Mouse (Mus musculus) midbrain, embryonic 16.5 days (tissue): ENCODE results near the gene Sdr9c7. TPM values are rescaled to one million over a fixed set of nuclear protein-coding genes. Genes with fewer than 3 reads are reported as not detected.

Experiments used
- ATAC-seq: fragments of 200-750 bp; cut with Nextera tagmentation; 2 replicates; pipeline ENCODE4 v1.8.0; 2017; ENCODE audit warnings: moderate TSS enrichment
- H3K27ac ChIP-seq: fragments of 300-500 bp; sonication (generic); 2 replicates; pipeline ENCODE4 v1.5.1; 2014; ENCODE audit warnings: mild to moderate bottlenecking, low read length, mixed read lengths
- H3K27me3 ChIP-seq: fragments of 300-500 bp; sonication (generic); 2 replicates; pipeline ENCODE4 v1.6.1; 2014; ENCODE audit warnings: low read depth, low read length, mixed read lengths; ENCODE audit not compliant: control insufficient read depth, insufficient read depth
- H3K36me3 ChIP-seq: fragments of 300-500 bp; sonication (generic); 2 replicates; pipeline ENCODE4 v1.6.1; 2014; ENCODE audit warnings: mild to moderate bottlenecking, low read length, moderate library complexity, mixed read lengths; ENCODE audit not compliant: control insufficient read depth, insufficient read depth
- H3K4me1 ChIP-seq: fragments of 300-500 bp; sonication (generic); 2 replicates; pipeline ENCODE4 v1.6.1; 2014; ENCODE audit warnings: mild to moderate bottlenecking, low read length, mixed read lengths; ENCODE audit not compliant: control insufficient read depth, insufficient read depth
- H3K4me2 ChIP-seq: fragments of 300-500 bp; sonication (generic); 2 replicates; pipeline ENCODE4 v1.6.1; 2014; ENCODE audit warnings: mild to moderate bottlenecking, low read length, mixed read lengths
- H3K4me3 ChIP-seq: fragments of 300-500 bp; sonication (generic); 2 replicates; pipeline ENCODE4 v1.5.1; 2014; ENCODE audit warnings: low read depth, mild to moderate bottlenecking, low read length, moderate library complexity, mixed read lengths
- H3K9ac ChIP-seq: fragments of 300-500 bp; sonication (generic); 2 replicates; pipeline ENCODE4 v1.6.1; 2014; ENCODE audit warnings: low read depth, low read length, mixed read lengths
- H3K9me3 ChIP-seq: fragments of 300-500 bp; sonication (generic); replicated peaks from 2 replicates; pipeline ENCODE4 v1.6.1; 2014; ENCODE audit warnings: mild to moderate bottlenecking, low read length, mixed read lengths; ENCODE audit not compliant: control insufficient read depth, poor library complexity, severe bottlenecking
- WGBS: fragments of 180-500 bp; shearing (Covaris S2); extraction: QIAGEN DNeasy Blood & Tissue Kit; methylation state at CpG from one replicate; pipeline ENCODE4 v1.1.7; 2014; 5-methylcytosine and 5-hydroxymethylcytosine counted together
- polyA plus RNA-seq: library from polyadenylated mRNA; unstranded; fragments of >200 nt; fragmentation: Nextera tagmentation; extraction: Ambion mirVana; gene quantifications from 2 replicates; pipeline ENCODE4 v1.2.1, GENCODE M21; 2015

The Sdr9c7 gene
- polyA plus RNA-seq, 1 experiment from 2014 or later = not detected

- no peak overlapping the region for H3K4me2 ChIP-seq
- no peaks in the 10 kb centered on the region for H3K4me1 ChIP-seq
- H3K9ac ChIP-seq = no peak overlapping the region
- 37% methylated on average over 5 of the region's 5 CpGs for whole genome bisulfite sequencing
- H3K36me3 ChIP-seq = no peaks in the 10 kb centered on the region
- no peaks in the 10 kb centered on the region for H3K27me3 ChIP-seq
- no peaks in the 10 kb centered on the region for H3K9me3 ChIP-seq
- no peak overlapping the region for H3K27ac ChIP-seq
- H3K4me3 ChIP-seq = no peak overlapping the region
- no peak for ATAC-seq
These were observed 47.2 kb downstream of the Sdr9c7 start for GRCm38 (mm10) chr10:127945432-127946064.

- Histone ChIP-seq H3K4me2 (no peak overlapping the region), H3K27me3 (no peaks in the 10 kb centered on the region), H3K27ac (no peak overlapping the region), H3K9ac (no peak overlapping the region), H3K4me3 (no peak overlapping the region), H3K9me3 (no peaks in the 10 kb centered on the region), H3K4me1 (no peaks in the 10 kb centered on the region), H3K36me3 (no peaks in the 10 kb centered on the region)
- no peak for ATAC-seq
- 86% methylated on average over 4 of the region's 4 CpGs for WGBS
These were observed 51.3 kb downstream of the Sdr9c7 start for GRCm38 (mm10) chr10:127949596-127950130.

- Histone ChIP-seq H3K4me2 (no peak overlapping the region), H3K27me3 (no peaks in the 10 kb centered on the region), H3K4me3 (no peak overlapping the region), H3K9ac (no peak overlapping the region), H3K9me3 (no peaks in the 10 kb centered on the region), H3K4me1 (no peaks in the 10 kb centered on the region), H3K36me3 (no peaks in the 10 kb centered on the region), H3K27ac (no peak overlapping the region)
- no peak for ATAC-seq
- 88% methylated on average over 9 of the region's 9 CpGs for WGBS
These were observed 53.1 kb downstream of the Sdr9c7 start for GRCm38 (mm10) chr10:127951390-127951789.

- 78% methylated on average over 4 of the region's 4 CpGs for WGBS
- H3K4me1 ChIP-seq = no peaks in the 10 kb centered on the region
- H3K4me3 ChIP-seq = no peak overlapping the region
- H3K4me2 ChIP-seq = no peak overlapping the region
- ATAC-seq = no peak
- H3K9ac ChIP-seq = no peak overlapping the region
- no peaks in the 10 kb centered on the region for H3K27me3 ChIP-seq
- no peaks in the 10 kb centered on the region for H3K9me3 ChIP-seq
- H3K36me3 ChIP-seq = no peaks in the 10 kb centered on the region
- H3K27ac ChIP-seq = no peak overlapping the region
These were observed 53.5 kb downstream of the Sdr9c7 start for GRCm38 (mm10) chr10:127951821-127952220.

GRCm38 (mm10) chr10:127955034-127955433 lies 56.7 kb downstream of the Sdr9c7 start:
- ATAC-seq = no peak
- no peak overlapping the region for H3K27ac ChIP-seq
- H3K9me3 ChIP-seq = no peaks in the 10 kb centered on the region
- H3K4me2 ChIP-seq = no peak overlapping the region
- H3K9ac ChIP-seq = no peak overlapping the region
- H3K4me3 ChIP-seq = no peak overlapping the region
- H3K4me1 ChIP-seq = no peaks in the 10 kb centered on the region
- WGBS = 78% methylated on average over 4 of the region's 4 CpGs
- no peaks in the 10 kb centered on the region for H3K36me3 ChIP-seq
- no peaks in the 10 kb centered on the region for H3K27me3 ChIP-seq

GRCm38 (mm10) chr10:127956168-127956816 lies 58.0 kb downstream of the Sdr9c7 start:
- no peak overlapping the region for H3K4me2 ChIP-seq
- H3K9ac ChIP-seq = no peak overlapping the region
- H3K36me3 ChIP-seq = no peaks in the 10 kb centered on the region
- no peak overlapping the region for H3K4me3 ChIP-seq
- no peak overlapping the region for H3K27ac ChIP-seq
- ATAC-seq = no peak
- H3K4me1 ChIP-seq = no peaks in the 10 kb centered on the region
- no peaks in the 10 kb centered on the region for H3K27me3 ChIP-seq
- 56% methylated on average over 16 of the region's 16 CpGs for WGBS
- no peaks in the 10 kb centered on the region for H3K9me3 ChIP-seq

GRCm38 (mm10) chr10:127959161-127959679 lies 60.9 kb downstream of the Sdr9c7 start:
- H3K4me3 ChIP-seq = no peak overlapping the region
- no peaks in the 10 kb centered on the region for H3K27me3 ChIP-seq
- no peak for ATAC-seq
- no peaks in the 10 kb centered on the region for H3K9me3 ChIP-seq
- no peak overlapping the region for H3K27ac ChIP-seq
- WGBS = 94% methylated on average over 7 of the region's 7 CpGs
- no peaks in the 10 kb centered on the region for H3K36me3 ChIP-seq
- H3K9ac ChIP-seq = no peak overlapping the region
- no peaks in the 10 kb centered on the region for H3K4me1 ChIP-seq
- H3K4me2 ChIP-seq = no peak overlapping the region
